Mouse (Mus musculus) bone marrow macrophage, adult 2 months (primary cell): ENCODE results near the gene Ppp1r35. TPM values are rescaled to one million over a fixed set of nuclear protein-coding genes. Genes with fewer than 3 reads are reported as not detected.

ENCODE experiments used
- H3K27ac ChIP-seq: 2 replicates; pipeline ENCODE4 v1.5.1; 2012; ENCODE audit warnings: low read depth, low read length; ENCODE audit not compliant: insufficient read depth
- H3K4me1 ChIP-seq: 2 replicates; pipeline ENCODE4 v1.6.1; 2012; ENCODE audit warnings: low read length; ENCODE audit not compliant: control insufficient read depth, insufficient read depth
- H3K4me3 ChIP-seq: 2 replicates; pipeline ENCODE4 v1.5.1; 2012; ENCODE audit warnings: mild to moderate bottlenecking, low read length, moderate library complexity; ENCODE audit not compliant: insufficient read depth
- CTCF ChIP-seq: IDR thresholded peaks from 2 replicates; pipeline ENCODE4 v1.5.1; 2012; ENCODE audit warnings: low read depth, mild to moderate bottlenecking, low read length, moderate library complexity
- POLR2A ChIP-seq: IDR thresholded peaks from 2 replicates; pipeline ENCODE4 v1.6.1; 2012; ENCODE audit warnings: mild to moderate bottlenecking, low read depth, low read length, borderline replicate concordance
- polyA plus RNA-seq: library from polyadenylated mRNA; stranded (reverse); fragments of >200 nt; gene quantifications from 2 replicates; pipeline ENCODE4 v1.2.4, GENCODE M21; 2012; ENCODE audit not compliant: missing spikeins, insufficient read depth, insufficient read length

Ppp1r35 gene
- polyA plus RNA-seq, 1 experiment, result 36.2 TPM

DNA sequence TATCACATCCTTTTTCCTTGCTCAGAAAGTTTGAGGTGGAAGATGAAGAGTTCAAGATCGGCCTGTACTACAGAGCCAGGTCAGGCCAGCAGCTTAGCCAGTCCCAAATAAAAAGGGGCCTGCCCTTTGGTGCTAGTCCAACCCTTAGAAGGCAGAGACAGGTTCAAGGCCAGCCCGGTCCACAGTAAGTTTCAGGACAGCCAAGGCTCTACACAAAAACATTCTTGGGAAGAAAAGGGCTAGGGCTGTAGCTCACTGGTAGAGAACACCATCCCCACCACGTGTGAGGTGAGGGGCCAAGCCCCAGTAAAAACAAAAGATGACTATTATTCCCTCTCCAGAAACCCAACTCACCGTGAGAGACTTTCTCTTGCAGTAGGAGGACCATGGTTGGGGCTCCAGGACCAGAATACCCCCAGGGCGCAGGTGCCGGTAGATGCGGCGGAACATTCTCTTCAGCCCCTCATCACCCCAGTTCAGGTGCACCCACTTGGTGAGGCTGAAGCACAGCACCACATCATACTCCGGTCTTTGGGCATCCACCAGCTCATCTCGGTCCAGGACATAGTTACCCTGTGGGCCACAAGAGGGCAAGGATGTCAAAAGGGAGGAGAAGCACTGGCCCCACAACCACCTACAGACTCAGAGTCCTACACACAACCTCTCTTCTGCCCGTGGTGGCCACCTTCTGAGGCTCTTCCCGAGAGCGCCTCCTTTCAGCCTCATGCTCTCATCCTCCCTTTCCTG is 4.3 kb downstream of the Ppp1r35 start:
- Histone ChIP-seq H3K27ac (no peak overlapping the region), H3K4me1 (peaks cover 18% of the 10 kb centered on the region), H3K4me3 (no peak overlapping the region)
- no peak for TF ChIP-seq CTCF
- no peak for TF ChIP-seq POLR2A

DNA sequence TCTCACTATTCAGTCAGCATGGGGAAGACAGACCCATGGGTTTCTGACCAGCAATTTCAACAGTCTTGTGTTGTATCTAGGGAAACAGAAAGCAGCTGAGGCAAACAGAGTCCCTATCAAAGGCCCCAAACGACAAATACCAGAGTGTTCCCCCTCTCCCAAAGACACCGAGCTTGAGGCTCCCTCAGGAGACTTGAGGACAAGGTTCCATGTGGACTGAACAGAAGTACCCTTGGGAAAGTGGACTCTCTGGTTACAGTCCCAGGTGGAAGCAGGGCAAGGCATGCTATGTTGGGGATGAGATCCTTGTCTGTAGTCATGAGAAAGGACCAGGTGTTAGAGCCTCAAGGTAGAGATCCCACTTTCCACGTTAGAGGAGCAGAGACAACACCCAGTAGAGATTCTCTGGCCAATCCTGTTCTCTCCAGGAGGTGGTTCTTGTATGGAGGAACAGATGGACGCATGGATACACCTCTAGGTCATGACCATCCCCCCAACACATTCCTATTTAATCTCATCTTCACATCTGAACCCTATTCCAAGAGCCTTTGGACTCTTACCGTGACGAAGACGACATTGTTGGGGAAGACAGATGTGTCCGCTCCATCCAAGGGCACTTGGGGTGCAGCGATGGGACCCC is 5.4 kb downstream of the Ppp1r35 start:
- peaks cover 17% of the 10 kb centered on the region for H3K4me1 ChIP-seq
- TF ChIP-seq POLR2A (no peak), CTCF (no peak)
- H3K27ac ChIP-seq, result no peak overlapping the region
- peak overlapping the region; percentile 99 for H3K4me3 ChIP-seq

DNA sequence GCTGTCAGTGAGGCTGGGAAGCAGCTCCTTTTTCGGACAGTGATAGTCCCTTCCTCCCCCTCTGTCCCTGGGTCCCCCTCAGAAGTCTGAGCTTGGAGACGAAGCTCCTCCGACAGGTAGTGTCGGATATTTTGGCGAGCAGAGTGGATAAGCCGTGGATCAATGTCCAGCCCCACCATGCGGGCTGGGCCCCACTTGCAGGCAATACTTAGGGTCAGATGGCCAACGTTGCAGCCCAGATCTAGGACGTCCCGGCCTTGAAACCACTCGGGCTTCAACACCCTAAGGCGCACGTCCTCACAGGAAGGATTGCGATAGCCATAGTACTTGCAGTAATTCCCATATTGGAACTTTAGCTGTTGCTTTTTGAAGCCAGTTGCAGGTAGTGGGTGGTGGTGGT is 5.9 kb downstream of the Ppp1r35 start:
- H3K4me1 ChIP-seq, result peaks cover 17% of the 10 kb centered on the region
- H3K4me3 ChIP-seq, result peak overlapping the region; percentile 99
- TF ChIP-seq CTCF, result no peak
- no peak for TF ChIP-seq POLR2A
- H3K27ac ChIP-seq, result no peak overlapping the region

DNA sequence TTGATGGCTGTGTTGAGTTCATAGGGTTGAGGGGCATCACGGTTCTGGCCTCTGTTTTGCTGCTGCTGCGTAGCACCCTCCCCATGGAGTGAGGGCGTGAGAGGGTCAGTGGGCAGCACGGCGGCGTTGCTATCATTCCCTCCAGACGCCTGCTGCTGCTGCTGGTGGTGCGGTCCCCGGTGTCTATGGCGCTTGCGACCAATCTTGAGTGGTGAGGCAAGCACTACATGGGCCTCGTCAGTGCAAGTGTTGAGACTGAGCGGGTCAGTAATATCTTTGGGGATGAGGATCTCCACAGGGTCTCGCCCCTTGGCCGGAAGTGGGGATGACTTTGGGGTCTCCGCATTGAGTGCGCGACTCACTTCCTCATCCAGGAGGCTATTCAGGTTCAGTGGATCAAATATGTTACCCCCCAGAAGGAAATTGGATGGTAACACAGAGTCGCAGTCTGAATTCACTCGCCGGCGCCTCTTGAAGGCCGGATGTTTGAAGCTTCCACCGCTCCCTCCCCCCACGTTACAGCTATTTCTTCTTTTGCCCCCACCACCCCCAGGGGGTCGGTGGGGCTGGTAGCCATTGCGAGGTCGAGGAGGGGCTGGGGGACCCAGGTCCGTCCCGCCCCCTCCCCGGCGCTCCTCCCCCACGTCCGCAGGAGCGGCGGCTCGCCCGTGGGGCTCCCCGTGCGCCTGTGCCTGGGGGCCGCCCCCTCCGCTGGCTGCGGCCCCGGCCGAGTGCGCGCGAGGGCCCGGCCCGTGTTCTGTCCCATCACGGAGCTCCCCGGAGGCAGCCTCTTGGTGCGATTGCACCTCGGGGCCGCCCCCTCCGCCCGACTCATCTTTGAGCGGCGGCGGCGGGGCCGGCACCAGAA is 6.7 kb downstream of the Ppp1r35 start:
- Histone ChIP-seq H3K4me1 (peaks cover 17% of the 10 kb centered on the region), H3K4me3 (peak overlapping the region; percentile 99), H3K27ac (peak overlapping the region; percentile 98)
- TF ChIP-seq CTCF, result no peak
- no peak for TF ChIP-seq POLR2A

DNA sequence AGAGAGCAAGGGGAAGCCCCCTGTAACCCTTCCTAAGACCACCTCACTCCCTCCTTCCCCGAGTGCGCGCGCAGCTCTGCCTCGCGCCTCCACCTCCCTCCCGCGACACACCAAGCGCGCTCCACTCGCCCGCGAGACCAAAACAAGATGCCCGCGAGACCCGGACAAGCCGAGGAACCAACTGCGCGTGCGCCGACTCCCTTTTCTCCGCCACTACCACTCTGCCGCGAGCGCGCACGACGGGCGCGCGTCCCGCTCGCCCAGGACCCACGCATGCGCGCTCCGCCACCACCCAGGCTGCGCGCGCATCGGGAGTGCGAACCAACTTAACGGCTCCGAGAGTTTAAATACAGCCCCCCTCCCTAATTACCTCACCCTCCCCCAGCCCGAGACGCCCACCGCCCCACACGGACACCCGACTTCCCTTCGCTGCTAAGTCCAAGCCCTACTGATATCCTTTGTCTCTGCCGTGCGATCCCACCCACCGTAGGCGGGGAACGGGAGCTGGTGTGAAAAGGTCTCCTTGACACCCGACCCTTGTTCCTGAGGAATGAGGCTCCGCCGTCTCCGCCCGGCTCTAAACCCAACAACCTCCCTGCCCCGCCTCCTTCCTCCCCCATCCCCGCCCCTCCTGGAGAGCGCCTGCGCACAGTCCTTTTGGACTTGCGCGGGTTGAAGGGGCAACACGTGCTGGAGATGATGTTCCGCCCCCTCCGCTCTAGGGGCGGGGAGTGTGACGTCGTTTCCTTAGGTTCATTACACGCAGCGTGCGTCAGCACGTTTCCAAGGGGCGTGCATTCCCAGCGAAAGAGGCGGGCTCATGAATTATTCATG is 7.7 kb downstream of the Ppp1r35 start:
- H3K4me1 ChIP-seq, result peaks cover 17% of the 10 kb centered on the region
- TF ChIP-seq CTCF (no peak), POLR2A (peak; percentile 86)
- H3K4me3 ChIP-seq, result peak overlapping the region; percentile 99
- H3K27ac ChIP-seq, result peak overlapping the region; percentile 98

DNA sequence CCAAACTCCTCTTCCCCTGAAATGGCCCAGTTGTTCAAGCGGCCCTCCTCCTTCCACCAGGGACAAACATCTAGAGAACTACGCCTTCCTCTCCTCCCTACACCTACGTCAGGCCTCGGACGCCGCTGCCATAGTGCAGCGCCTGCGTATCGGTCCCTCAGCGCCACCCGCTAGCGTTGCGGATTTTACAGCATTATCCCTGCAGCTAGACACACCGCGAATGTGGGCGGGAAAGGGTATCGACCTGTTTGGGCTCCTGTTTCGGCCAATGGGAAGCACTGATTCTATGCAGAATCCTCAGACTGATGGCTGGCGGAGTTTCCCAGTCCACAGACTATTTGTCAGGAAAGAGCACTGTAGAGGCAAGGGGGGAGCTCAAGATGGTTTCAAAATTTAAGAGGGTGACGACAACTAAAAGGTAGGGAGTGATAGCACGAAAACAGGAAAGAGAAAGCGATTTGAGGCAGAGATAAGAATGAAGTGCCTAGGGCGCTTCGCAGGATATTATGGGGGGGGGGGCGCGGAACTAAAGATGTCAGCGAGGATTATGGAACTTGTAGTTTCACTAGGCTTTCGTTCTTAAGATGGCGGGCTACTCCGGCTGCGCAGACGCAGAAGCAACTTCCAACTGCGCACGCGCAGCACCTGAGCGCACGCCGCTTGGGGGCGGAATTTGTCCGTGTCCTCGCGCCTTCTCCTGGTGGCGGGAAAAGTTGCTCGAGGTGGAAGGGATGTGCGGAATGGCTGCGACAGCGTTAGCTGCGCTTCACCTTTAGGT is 8.7 kb downstream of the Ppp1r35 start, which contains the start of the genes Mepce and Zcwpw1:
Gene Mepce, minus strand, starts transcription at position 505 of the 778 bp plus-strand sequence.
Gene Zcwpw1, plus strand, starts transcription at position 648 of the 778 bp plus-strand sequence.
- H3K27ac ChIP-seq, result peak within 1 kb of the TSS; percentile 98
- TF ChIP-seq POLR2A (0 out of 2 replicates have a peak, but pooled peaks have one; percentile 8), CTCF (0 out of 2 replicates have a peak, but pooled peaks have one; percentile 7)
- peak within 1 kb of the TSS; percentile 99 for H3K4me3 ChIP-seq
- H3K4me1 ChIP-seq, result peaks cover 17% of the 10 kb centered on the region

DNA sequence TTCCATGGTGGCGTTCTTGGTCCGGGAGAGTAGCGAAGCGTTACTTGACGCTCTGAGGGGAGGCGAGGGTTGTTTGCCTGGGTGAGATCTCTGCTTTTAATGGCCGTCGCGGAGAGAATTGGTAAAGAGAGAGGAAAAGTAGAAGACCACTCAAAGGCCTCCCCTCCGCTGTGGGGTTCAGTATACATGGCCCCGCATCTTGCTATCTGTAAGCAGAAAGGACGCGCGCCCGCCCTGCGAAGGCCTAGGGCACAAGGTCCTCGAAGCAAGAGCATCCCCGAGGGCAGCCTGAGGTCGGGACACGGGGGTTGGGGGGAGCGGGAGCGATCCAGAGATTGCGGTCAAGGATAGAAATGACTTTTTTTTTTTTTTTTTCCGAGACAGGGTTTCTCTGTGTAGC is 9.5 kb downstream of the Ppp1r35 start:
- Histone ChIP-seq H3K4me3 (no peak overlapping the region), H3K4me1 (peaks cover 19% of the 10 kb centered on the region), H3K27ac (no peak overlapping the region)
- TF ChIP-seq POLR2A (no peak), CTCF (no peak)

DNA sequence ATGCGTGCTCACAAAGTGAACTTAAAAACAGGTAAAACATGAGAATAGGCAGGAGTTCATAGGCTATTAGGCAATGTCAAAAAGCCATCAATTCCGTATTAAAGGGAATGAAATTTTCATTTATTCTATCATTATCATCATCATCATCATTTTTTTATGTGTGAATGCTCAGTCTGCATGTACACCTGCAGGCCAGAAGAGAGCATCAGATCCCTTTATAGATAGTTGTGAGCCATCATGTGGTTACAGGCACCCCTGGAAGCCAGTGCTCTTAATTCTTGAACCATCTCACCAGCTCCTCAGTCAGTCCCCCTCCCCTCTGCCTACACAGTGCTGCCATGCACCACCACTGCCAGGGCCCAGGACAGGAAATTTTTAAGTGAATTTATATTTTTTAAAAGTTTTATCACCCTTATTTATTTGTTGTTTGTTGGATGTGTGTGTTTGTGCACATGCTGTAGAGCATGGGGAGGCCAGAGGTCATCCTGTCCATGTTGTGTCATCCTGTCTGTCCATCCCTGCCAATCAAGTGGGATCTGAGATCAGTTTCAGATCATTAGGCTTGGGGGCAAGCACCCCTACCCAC is 10.4 kb downstream of the Ppp1r35 start:
- Histone ChIP-seq H3K27ac (no peak overlapping the region), H3K4me3 (no peak overlapping the region), H3K4me1 (peaks cover 16% of the 10 kb centered on the region)
- TF ChIP-seq POLR2A (no peak), CTCF (no peak)
